Mouse (Mus musculus): ENCODE results near the gene Cntnap2. TPM values are rescaled to one million over a fixed set of nuclear protein-coding genes. Genes with fewer than 3 reads are reported as not detected.

The Cntnap2 gene
- polyA plus RNA-seq, 1 experiment from 2014 or later, result 3.8 TPM

DNA sequence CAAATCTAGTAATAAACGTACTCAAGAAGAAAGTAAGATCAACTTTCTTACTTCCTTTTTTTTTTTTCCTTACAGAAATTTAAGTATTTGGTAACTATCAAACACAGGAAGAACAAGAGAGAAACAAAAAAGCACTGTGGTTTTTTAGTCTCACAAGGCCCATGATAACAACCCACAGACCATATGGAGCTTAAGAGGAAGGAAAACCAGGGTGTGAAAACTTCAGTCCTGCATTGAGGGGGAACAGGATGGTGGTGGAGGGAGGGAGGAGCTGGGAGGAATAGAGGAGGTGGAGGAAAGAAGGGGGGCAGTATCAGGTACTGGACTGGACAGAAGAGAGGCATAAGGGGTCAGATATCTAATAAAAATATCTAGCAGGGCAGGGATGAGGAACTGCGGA is 212.4 kb downstream of the Cntnap2 start:
- no peak for ATAC-seq (ENCODE audit: insufficient number of reproducible peaks, insufficient read depth, low FRiP score, low read depth)
- Histone ChIP-seq H3K9me3 (ENCODE audit: control insufficient read depth, low read depth, low read length) (no peaks in the 10 kb centered on the region), H3K9ac (replicated peaks; ENCODE audit: low read depth, low read length) (no peak overlapping the region), H3K4me3 (ENCODE audit: low read depth, low read length) (no peak overlapping the region), H3K36me3 (ENCODE audit: control insufficient read depth, insufficient read depth, low read length) (no peaks in the 10 kb centered on the region), H3K4me1 (ENCODE audit: control insufficient read depth, insufficient read depth, low read length) (no peaks in the 10 kb centered on the region), H3K27ac (ENCODE audit: low read length) (no peak overlapping the region), H3K4me2 (replicated peaks; ENCODE audit: low read depth, low read length) (no peak overlapping the region), H3K27me3 (ENCODE audit: control insufficient read depth, insufficient read depth, low read length) (no peaks in the 10 kb centered on the region)
- WGBS, result 89% methylated on average over 2 of the region's 2 CpGs

GRCm38 (mm10) chr6:45273259-45273775 is 214.2 kb downstream of the Cntnap2 start:
- no peaks in the 10 kb centered on the region for H3K27me3 ChIP-seq (ENCODE audit: control insufficient read depth, insufficient read depth, low read length)
- no peak for ATAC-seq (ENCODE audit: insufficient number of reproducible peaks, insufficient read depth, low FRiP score, low read depth)
- H3K4me3 ChIP-seq (ENCODE audit: low read depth, low read length), result no peak overlapping the region
- H3K27ac ChIP-seq (ENCODE audit: low read length), result no peak overlapping the region
- 73% methylated on average over 1 of the region's 1 CpGs for WGBS
- H3K4me1 ChIP-seq (ENCODE audit: control insufficient read depth, insufficient read depth, low read length), result no peaks in the 10 kb centered on the region
- H3K4me2 ChIP-seq (replicated peaks; ENCODE audit: low read depth, low read length), result no peak overlapping the region
- no peak overlapping the region for H3K9ac ChIP-seq (replicated peaks; ENCODE audit: low read depth, low read length)
- no peaks in the 10 kb centered on the region for H3K9me3 ChIP-seq (ENCODE audit: control insufficient read depth, low read depth, low read length)
- H3K36me3 ChIP-seq (ENCODE audit: control insufficient read depth, insufficient read depth, low read length), result no peaks in the 10 kb centered on the region

DNA sequence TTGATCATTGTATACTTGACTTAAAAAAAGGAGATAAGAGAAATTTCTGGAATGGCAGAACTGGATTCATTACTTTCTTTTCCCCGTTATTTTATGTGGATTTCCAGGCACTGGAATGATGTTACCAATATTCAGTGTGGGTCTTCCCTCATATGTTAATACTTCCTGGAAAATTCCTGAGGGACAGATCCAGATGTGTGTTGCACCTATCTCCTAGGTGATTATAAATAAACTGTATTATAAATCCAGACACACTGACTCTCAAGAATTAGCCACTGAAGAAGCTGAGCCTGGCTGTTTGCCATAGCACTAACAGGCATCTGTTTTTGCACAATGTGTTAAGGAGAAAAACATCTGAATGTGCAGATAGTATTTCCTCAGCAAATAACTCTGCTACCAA is 231.0 kb downstream of the Cntnap2 start:
- Histone ChIP-seq H3K27me3 (ENCODE audit: control insufficient read depth, insufficient read depth, low read length) (no peaks in the 10 kb centered on the region), H3K9ac (replicated peaks; ENCODE audit: low read depth, low read length) (no peak overlapping the region), H3K36me3 (ENCODE audit: control insufficient read depth, insufficient read depth, low read length) (no peaks in the 10 kb centered on the region), H3K4me2 (replicated peaks; ENCODE audit: low read depth, low read length) (no peak overlapping the region), H3K9me3 (ENCODE audit: control insufficient read depth, low read depth, low read length) (no peaks in the 10 kb centered on the region), H3K27ac (ENCODE audit: low read length) (no peak overlapping the region), H3K4me1 (ENCODE audit: control insufficient read depth, insufficient read depth, low read length) (no peaks in the 10 kb centered on the region), H3K4me3 (ENCODE audit: low read depth, low read length) (no peak overlapping the region)
- ATAC-seq (ENCODE audit: insufficient number of reproducible peaks, insufficient read depth, low FRiP score, low read depth), result no peak
- 73% methylated on average over 1 of the region's 1 CpGs for WGBS

DNA sequence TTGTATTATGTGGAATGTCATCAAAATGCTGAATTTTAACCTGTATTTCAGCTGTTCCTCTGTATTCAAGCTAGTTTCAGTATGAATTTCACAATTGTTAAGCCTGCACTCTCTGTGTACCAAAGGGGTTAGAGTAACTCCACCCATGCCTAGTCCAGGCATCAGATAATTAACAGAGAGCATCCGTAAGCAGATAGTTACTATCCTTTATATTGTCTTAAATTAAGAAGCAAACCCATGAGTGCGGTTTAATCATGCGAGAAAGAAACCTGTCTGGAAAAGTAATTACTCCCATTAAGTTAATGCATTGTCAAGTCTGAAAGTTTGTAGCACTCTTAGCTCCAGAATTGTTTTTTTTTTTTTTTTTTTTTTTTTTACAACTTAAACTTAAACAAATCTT is 258.3 kb downstream of the Cntnap2 start:
- Histone ChIP-seq H3K9ac (replicated peaks; ENCODE audit: low read depth, low read length) (no peak overlapping the region), H3K4me1 (ENCODE audit: control insufficient read depth, insufficient read depth, low read length) (no peaks in the 10 kb centered on the region), H3K27ac (ENCODE audit: low read length) (no peak overlapping the region), H3K27me3 (ENCODE audit: control insufficient read depth, insufficient read depth, low read length) (no peaks in the 10 kb centered on the region), H3K4me3 (ENCODE audit: low read depth, low read length) (no peak overlapping the region), H3K4me2 (replicated peaks; ENCODE audit: low read depth, low read length) (no peak overlapping the region), H3K36me3 (ENCODE audit: control insufficient read depth, insufficient read depth, low read length) (no peaks in the 10 kb centered on the region), H3K9me3 (ENCODE audit: control insufficient read depth, low read depth, low read length) (no peaks in the 10 kb centered on the region)
- no peak for ATAC-seq (ENCODE audit: insufficient number of reproducible peaks, insufficient read depth, low FRiP score, low read depth)
- 65% methylated on average over 3 of the region's 3 CpGs for WGBS

GRCm38 (mm10) chr6:45323505-45323904 is 264.3 kb downstream of the Cntnap2 start:
- no peak overlapping the region for H3K27ac ChIP-seq (ENCODE audit: low read length)
- no peak overlapping the region for H3K9ac ChIP-seq (replicated peaks; ENCODE audit: low read depth, low read length)
- H3K9me3 ChIP-seq (ENCODE audit: control insufficient read depth, low read depth, low read length), result no peaks in the 10 kb centered on the region
- H3K36me3 ChIP-seq (ENCODE audit: control insufficient read depth, insufficient read depth, low read length), result no peaks in the 10 kb centered on the region
- H3K4me2 ChIP-seq (replicated peaks; ENCODE audit: low read depth, low read length), result no peak overlapping the region
- 7% methylated on average over 2 of the region's 2 CpGs for WGBS
- no peaks in the 10 kb centered on the region for H3K27me3 ChIP-seq (ENCODE audit: control insufficient read depth, insufficient read depth, low read length)
- H3K4me3 ChIP-seq (ENCODE audit: low read depth, low read length), result no peak overlapping the region
- H3K4me1 ChIP-seq (ENCODE audit: control insufficient read depth, insufficient read depth, low read length), result no peaks in the 10 kb centered on the region
- ATAC-seq (ENCODE audit: insufficient number of reproducible peaks, insufficient read depth, low FRiP score, low read depth), result no peak

GRCm38 (mm10) chr6:45327952-45328485 is 268.9 kb downstream of the Cntnap2 start:
- H3K36me3 ChIP-seq (ENCODE audit: control insufficient read depth, insufficient read depth, low read length), result no peaks in the 10 kb centered on the region
- no peak overlapping the region for H3K9ac ChIP-seq (replicated peaks; ENCODE audit: low read depth, low read length)
- no peak overlapping the region for H3K27ac ChIP-seq (ENCODE audit: low read length)
- H3K4me2 ChIP-seq (replicated peaks; ENCODE audit: low read depth, low read length), result no peak overlapping the region
- H3K4me3 ChIP-seq (ENCODE audit: low read depth, low read length), result no peak overlapping the region
- ATAC-seq (ENCODE audit: insufficient number of reproducible peaks, insufficient read depth, low FRiP score, low read depth), result no peak
- no peaks in the 10 kb centered on the region for H3K4me1 ChIP-seq (ENCODE audit: control insufficient read depth, insufficient read depth, low read length)
- WGBS, result 80% methylated on average over 3 of the region's 3 CpGs
- no peaks in the 10 kb centered on the region for H3K27me3 ChIP-seq (ENCODE audit: control insufficient read depth, insufficient read depth, low read length)
- H3K9me3 ChIP-seq (ENCODE audit: control insufficient read depth, low read depth, low read length), result no peaks in the 10 kb centered on the region

GRCm38 (mm10) chr6:45345396-45345795 is 286.2 kb downstream of the Cntnap2 start:
- H3K4me3 ChIP-seq (ENCODE audit: low read depth, low read length), result no peak overlapping the region
- H3K27ac ChIP-seq (ENCODE audit: low read length), result no peak overlapping the region
- H3K27me3 ChIP-seq (ENCODE audit: control insufficient read depth, insufficient read depth, low read length), result no peaks in the 10 kb centered on the region
- no peaks in the 10 kb centered on the region for H3K4me1 ChIP-seq (ENCODE audit: control insufficient read depth, insufficient read depth, low read length)
- H3K4me2 ChIP-seq (replicated peaks; ENCODE audit: low read depth, low read length), result no peak overlapping the region
- WGBS, result 70% methylated on average over 2 of the region's 2 CpGs
- H3K36me3 ChIP-seq (ENCODE audit: control insufficient read depth, insufficient read depth, low read length), result no peaks in the 10 kb centered on the region
- no peak overlapping the region for H3K9ac ChIP-seq (replicated peaks; ENCODE audit: low read depth, low read length)
- no peak for ATAC-seq (ENCODE audit: insufficient number of reproducible peaks, insufficient read depth, low FRiP score, low read depth)
- no peaks in the 10 kb centered on the region for H3K9me3 ChIP-seq (ENCODE audit: control insufficient read depth, low read depth, low read length)

DNA sequence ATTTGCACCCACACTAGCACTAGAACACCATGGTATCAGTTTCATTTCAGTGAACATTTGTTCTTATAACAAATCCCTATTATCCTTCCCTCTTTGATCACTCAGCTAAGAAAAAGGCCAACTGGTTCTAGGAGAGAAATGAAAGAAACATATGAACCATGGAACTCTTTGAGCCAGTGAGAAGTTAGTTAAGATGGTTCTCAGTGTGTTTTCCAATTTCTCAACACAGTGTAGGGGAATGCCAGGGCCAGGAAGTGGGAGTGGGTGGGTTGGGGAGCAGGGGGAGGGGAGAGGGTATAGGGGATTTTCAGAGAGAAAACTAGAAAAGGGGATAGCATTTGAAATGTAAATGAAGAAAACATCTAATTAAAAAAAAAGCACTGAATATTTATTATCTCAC is 286.8 kb downstream of the Cntnap2 start:
- no peaks in the 10 kb centered on the region for H3K4me1 ChIP-seq (ENCODE audit: control insufficient read depth, insufficient read depth, low read length)
- no peaks in the 10 kb centered on the region for H3K9me3 ChIP-seq (ENCODE audit: control insufficient read depth, low read depth, low read length)
- no peak overlapping the region for H3K4me3 ChIP-seq (ENCODE audit: low read depth, low read length)
- H3K36me3 ChIP-seq (ENCODE audit: control insufficient read depth, insufficient read depth, low read length), result no peaks in the 10 kb centered on the region
- H3K27ac ChIP-seq (ENCODE audit: low read length), result no peak overlapping the region
- H3K9ac ChIP-seq (replicated peaks; ENCODE audit: low read depth, low read length), result no peak overlapping the region
- H3K4me2 ChIP-seq (replicated peaks; ENCODE audit: low read depth, low read length), result no peak overlapping the region
- H3K27me3 ChIP-seq (ENCODE audit: control insufficient read depth, insufficient read depth, low read length), result no peaks in the 10 kb centered on the region
- ATAC-seq (ENCODE audit: insufficient number of reproducible peaks, insufficient read depth, low FRiP score, low read depth), result no peak

DNA sequence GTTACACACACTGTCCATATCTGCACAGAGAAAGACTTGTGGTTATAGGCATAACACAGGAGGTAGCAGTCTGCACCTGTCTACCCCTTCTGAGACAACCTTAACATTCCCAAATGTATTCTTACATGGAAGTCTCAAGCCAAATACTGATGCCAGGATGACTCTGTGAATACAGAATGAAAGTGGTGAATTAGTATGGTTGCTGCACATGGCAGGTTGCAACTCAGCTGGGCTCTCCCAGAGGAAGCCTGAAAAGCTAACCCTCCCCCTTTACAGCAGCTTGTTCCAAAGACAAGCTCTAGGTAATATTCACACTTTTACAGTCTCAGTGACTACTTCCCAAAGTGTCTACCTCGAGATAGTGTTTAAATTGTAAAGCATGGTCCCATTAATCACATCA is 307.3 kb downstream of the Cntnap2 start:
- no peak overlapping the region for H3K4me3 ChIP-seq (ENCODE audit: low read depth, low read length)
- H3K4me1 ChIP-seq (ENCODE audit: control insufficient read depth, insufficient read depth, low read length), result no peaks in the 10 kb centered on the region
- H3K27me3 ChIP-seq (ENCODE audit: control insufficient read depth, insufficient read depth, low read length), result no peaks in the 10 kb centered on the region
- no peak overlapping the region for H3K27ac ChIP-seq (ENCODE audit: low read length)
- no peaks in the 10 kb centered on the region for H3K36me3 ChIP-seq (ENCODE audit: control insufficient read depth, insufficient read depth, low read length)
- no peak for ATAC-seq (ENCODE audit: insufficient number of reproducible peaks, insufficient read depth, low FRiP score, low read depth)
- 6% methylated on average over 1 of the region's 1 CpGs for WGBS
- H3K9me3 ChIP-seq (ENCODE audit: control insufficient read depth, low read depth, low read length), result no peaks in the 10 kb centered on the region
- no peak overlapping the region for H3K9ac ChIP-seq (replicated peaks; ENCODE audit: low read depth, low read length)
- no peak overlapping the region for H3K4me2 ChIP-seq (replicated peaks; ENCODE audit: low read depth, low read length)
